Comparison of ENCODE assay signal across 10 mouse cellular contexts in the genomic region with DNA sequence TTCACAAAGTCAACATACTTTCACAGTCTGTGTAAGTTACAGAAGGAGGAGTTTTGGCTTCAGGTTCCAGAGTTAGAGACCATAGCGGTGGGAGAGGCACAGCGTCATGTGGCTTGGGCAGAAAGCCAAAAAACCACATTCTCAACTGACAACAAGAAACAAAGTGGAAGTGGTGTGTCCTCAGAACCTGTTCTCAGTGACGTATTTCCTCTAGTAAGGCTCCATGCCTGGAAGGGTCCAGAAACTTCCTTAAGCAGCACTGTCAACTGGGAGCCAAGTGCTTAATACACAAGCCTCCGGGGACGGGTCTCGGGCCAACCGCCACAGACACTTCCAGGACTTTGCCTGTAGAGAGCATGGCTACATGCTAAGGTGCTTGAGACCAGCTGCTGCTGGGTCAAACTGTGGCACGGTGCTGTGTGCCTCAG.
DNase-seq lines count a peak whose midpoint lies in the region; ATAC-seq and TF ChIP-seq lines count a peak whose summit lies in the region.
"Had no signal": no experiment of that assay in that cellular context is flagged by ENCODE, and none has a peak within 500 bp of the region (broad histone marks: within the 10 kb centered on the region; RNA-seq: fewer than 3 reads in every experiment).

No protein-coding gene starts in this region.

- no peaks in the 10 kb centered on the region for H3K27me3 ChIP-seq in CH12.LX (replicated peaks)
- H3K27me3 ChIP-seq in intestine, embryonic 16.5 days (replicated peaks; ENCODE audit: control insufficient read depth, insufficient read depth, low read length): no peaks in the 10 kb centered on the region
- no peaks in the 10 kb centered on the region for H3K27me3 ChIP-seq in neural tube, embryonic 15.5 days (replicated peaks)
- H3K27me3 ChIP-seq: liver, embryonic 13.5 days had no signal

- TF ChIP-seq CTCF in CH12.LX (conservative IDR thresholded peaks at IDR 0.05 in 1 of 2, IDR thresholded peaks at IDR 0.05 in 1 of 2; ENCODE audit: low read depth in 2 of 2, low read length in 2 of 2): no peak

- ATAC-seq in intestine, embryonic 16.5 days: peak; percentile 50; the same call in 1 of the 2 replicates
- ATAC-seq in megakaryocyte-erythroid progenitor cell, adult 5-6 weeks (replicated peaks; ENCODE audit: low FRiP score, low TSS enrichment, poor library complexity, severe bottlenecking): 0 out of 2 replicates have a peak, but pooled peaks have one; percentile 14
- ATAC-seq in neural tube, embryonic 15.5 days (ENCODE audit: low FRiP score): no peak

- DNase-seq in heart, postnatal 4 days: peak; percentile 22
- no peak for DNase-seq in heart, postnatal 36 days
- DNase-seq in CH12.LX (ENCODE audit: extremely low read depth): peak; percentile 69
- DNase-seq in gastrocnemius, postnatal 25 days: no peak
- DNase-seq in yolk sac, embryonic 10.5 days (ENCODE audit: low spot score): no peak
- DNase-seq: liver, embryonic 13.5 days had no signal

- 60% methylated on average over 8 of the region's 8 CpGs for WGBS in intestine, embryonic 16.5 days
- WGBS in neural tube, embryonic 15.5 days: 77% methylated on average over 8 of the region's 8 CpGs

- H3K79me2 ChIP-seq in CH12.LX (replicated peaks; ENCODE audit: control insufficient read depth, extremely low read depth, insufficient read depth, poor library complexity, severe bottlenecking): no peaks in the 10 kb centered on the region

- peaks cover 2% of the 10 kb centered on the region for H3K9me3 ChIP-seq in CH12.LX (replicated peaks; ENCODE audit: low read length)
- no peaks in the 10 kb centered on the region for H3K9me3 ChIP-seq in intestine, embryonic 16.5 days (ENCODE audit: control insufficient read depth, low read length)
- no peaks in the 10 kb centered on the region for H3K9me3 ChIP-seq in neural tube, embryonic 15.5 days (replicated peaks)
- H3K9me3 ChIP-seq: liver, embryonic 13.5 days had no signal

- dilution Hi-C loops in CH12.LX (cut with MboI; ENCODE audit: extremely low pct_ligation_motif_present, extremely low pct_unique_long_range_greater_than_20kb, low sequenced_read_pairs): no loop called here

- H3K4me3 ChIP-seq in CH12.LX (replicated peaks in 1 of 3; ENCODE audit: low read depth in 2 of 3, low read length in 2 of 3, poor library complexity in 1 of 3): peak overlapping the region in 1 of 3 experiments; percentile 25
- H3K4me3 ChIP-seq in intestine, embryonic 16.5 days (ENCODE audit: low read length): no peak overlapping the region
- no peak overlapping the region for H3K4me3 ChIP-seq in neural tube, embryonic 15.5 days (replicated peaks)
- H3K4me3 ChIP-seq: heart, adult 2 months; liver, embryonic 13.5 days had no signal

- no peak for TF ChIP-seq POLR2A in CH12.LX (IDR thresholded peaks at IDR 0.05; ENCODE audit: low read depth, low read length)

- no peak for TF ChIP-seq RAD21 in CH12.LX (IDR thresholded peaks at IDR 0.05; ENCODE audit: low read depth, low read length)

- intact Hi-C loops in heart, postnatal 36 days (cut with DNase I): no loop called here

- H3K27ac ChIP-seq in CH12.LX (ENCODE audit: insufficient read depth, low read depth): peak overlapping the region; percentile 67
- H3K27ac ChIP-seq in intestine, embryonic 16.5 days (ENCODE audit: low read length): no peak overlapping the region
- no peak overlapping the region for H3K27ac ChIP-seq in neural tube, embryonic 15.5 days (replicated peaks)
- H3K27ac ChIP-seq: heart, adult 2 months; liver, embryonic 13.5 days had no signal

- in situ Hi-C loops in CH12.LX (cut with MboI; ENCODE audit: low pct_ligation_motif_present, low pct_unique_long_range_greater_than_20kb, low sequenced_read_pairs): no loop called here

- H3K4me1 ChIP-seq in CH12.LX (ENCODE audit: control insufficient read depth in 1 of 2, insufficient read depth in 2 of 2): peaks cover 37 to 48% of the 10 kb centered on the region in 2 experiments
- peaks cover 3% of the 10 kb centered on the region; the same call in 1 of the 2 replicates for H3K4me1 ChIP-seq in intestine, embryonic 16.5 days (ENCODE audit: control insufficient read depth, insufficient read depth, low read length)
- no peaks in the 10 kb centered on the region for H3K4me1 ChIP-seq in neural tube, embryonic 15.5 days
- H3K4me1 ChIP-seq: liver, embryonic 13.5 days had no signal

- no peak overlapping the region for H3K9ac ChIP-seq in CH12.LX (ENCODE audit: insufficient read depth, low read depth)
- H3K9ac ChIP-seq in intestine, embryonic 16.5 days (ENCODE audit: low read depth, low read length): no peak overlapping the region
- H3K9ac ChIP-seq in neural tube, embryonic 15.5 days (replicated peaks): no peak overlapping the region
- H3K9ac ChIP-seq: liver, embryonic 13.5 days had no signal

- TF ChIP-seq EP300 in CH12.LX (IDR thresholded peaks at IDR 0.05; ENCODE audit: low read length): 0 out of 2 replicates have a peak, but pooled peaks have one; percentile 41

- H3K4me2 ChIP-seq in CH12.LX (ENCODE audit: insufficient read depth, low read depth, poor library complexity, severe bottlenecking): no peak overlapping the region
- H3K4me2 ChIP-seq in intestine, embryonic 16.5 days (ENCODE audit: low read depth, low read length): no peak overlapping the region
- H3K4me2 ChIP-seq in neural tube, embryonic 15.5 days: no peak overlapping the region
- H3K4me2 ChIP-seq: liver, embryonic 13.5 days had no signal

- H3K36me3 ChIP-seq in CH12.LX (replicated peaks in 1 of 2; ENCODE audit: control insufficient read depth in 1 of 2, insufficient read depth in 1 of 2, low read length in 1 of 2): no peaks in the 10 kb centered on the region
- H3K36me3 ChIP-seq in intestine, embryonic 16.5 days (ENCODE audit: control insufficient read depth, insufficient read depth, low read length): no peaks in the 10 kb centered on the region
- no peaks in the 10 kb centered on the region for H3K36me3 ChIP-seq in neural tube, embryonic 15.5 days
- H3K36me3 ChIP-seq: liver, embryonic 13.5 days had no signal

TF ChIP-seq in CH12.LX, 34 proteins besides CTCF, POLR2A, EP300 and RAD21:
- TF ChIP-seq MYC (IDR thresholded peaks at IDR 0.05; ENCODE audit: low read depth, low read length) (peak; percentile 57; the same call in 1 of the 2 replicates), ELF1 (IDR thresholded peaks at IDR 0.05; ENCODE audit: low read depth, low read length) (peak; percentile 33; the same call in 1 of the 2 replicates), PAX5 (IDR thresholded peaks at IDR 0.05; ENCODE audit: low read length) (no peak), KAT2A (IDR thresholded peaks at IDR 0.05; ENCODE audit: insufficient replicate concordance, low read length) (no peak), UBTF (IDR thresholded peaks at IDR 0.05; ENCODE audit: low read depth, low read length) (no peak), TBP (conservative IDR thresholded peaks at IDR 0.05; ENCODE audit: low read depth, low read length) (no peak), JUND (conservative IDR thresholded peaks at IDR 0.05; ENCODE audit: low read depth, low read length) (no peak), TCF12 (IDR thresholded peaks at IDR 0.05; ENCODE audit: low read depth, low read length) (peak; percentile 52; the same call in 1 of the 2 replicates), MAX (IDR thresholded peaks at IDR 0.05; ENCODE audit: low read length) (peak; percentile 71), ETS1 (conservative IDR thresholded peaks at IDR 0.05; ENCODE audit: low read depth, low read length) (peak; percentile 28; the same call in 1 of the 2 replicates), CHD1 (IDR thresholded peaks at IDR 0.05; ENCODE audit: low read depth, low read length) (no peak), MAFK (IDR thresholded peaks at IDR 0.05; ENCODE audit: insufficient replicate concordance, low read length) (no peak), HCFC1 (IDR thresholded peaks at IDR 0.05; ENCODE audit: low read depth, low read length) (peak; percentile 54), ZC3H11A (IDR thresholded peaks at IDR 0.05; ENCODE audit: low read depth, low read length) (no peak), GABPA (IDR thresholded peaks at IDR 0.05; ENCODE audit: insufficient replicate concordance, low read depth, low read length) (no peak), IRF4 (IDR thresholded peaks at IDR 0.05; ENCODE audit: low read depth, low read length) (peak; percentile 63; the same call in 1 of the 2 replicates), USF1 (IDR thresholded peaks at IDR 0.05; ENCODE audit: low read depth, low read length) (peak; percentile 22; the same call in 1 of the 2 replicates), ZKSCAN1 (IDR thresholded peaks at IDR 0.05; ENCODE audit: borderline replicate concordance, low read depth, low read length) (no peak), ZNF384 (IDR thresholded peaks at IDR 0.05; ENCODE audit: low read depth, low read length) (no peak), MEF2A (IDR thresholded peaks at IDR 0.05; ENCODE audit: borderline replicate concordance, low read depth, low read length) (no peak), BHLHE40 (IDR thresholded peaks at IDR 0.05; ENCODE audit: low read depth, low read length) (no peak), POLR2AphosphoS2 (IDR thresholded peaks at IDR 0.05; ENCODE audit: low read depth, low read length) (no peak)

Comparison
In these comparisons a context has a peak if more than half of its experiments do, and no peak if none do; other contexts are left out.
1. DNase-seq: peak in heart, postnatal 4 days (single experiment) and CH12.LX (single experiment); none in heart, postnatal 36 days (0 of 2), gastrocnemius, postnatal 25 days (single experiment) and yolk sac, embryonic 10.5 days (single experiment).